Mouse (Mus musculus) CH12.LX (cell line): ENCODE measurements around the gene Cds2. TPM values are rescaled to one million over a fixed set of nuclear protein-coding genes. Genes with fewer than 3 reads are reported as not detected.

ENCODE experiments used
- DNase-seq: peaks from one replicate; pipeline ENCODE4 v3.0.0-alpha.2; 2013; ENCODE audit errors: extremely low read depth
- H3K27ac ChIP-seq: 2 replicates; pipeline ENCODE4 v1.5.1; 2012; ENCODE audit warnings: low read depth, mild to moderate bottlenecking, control low read depth, moderate library complexity; ENCODE audit not compliant: insufficient read depth
- H3K27me3 ChIP-seq: replicated peaks from 2 replicates; pipeline ENCODE3; 2012; ENCODE audit warnings: inconsistent platforms
- H3K36me3 ChIP-seq, 2 experiments: replicated peaks in 1 of 2; 2 replicates each; pipeline versions ENCODE3 to v1.6.1; 2012; ENCODE audit warnings: inconsistent platforms in 1 of 2, low read length in 1 of 2, mild to moderate bottlenecking in 1 of 2, mixed read lengths in 1 of 2, moderate library complexity in 1 of 2; ENCODE audit not compliant: control insufficient read depth in 1 of 2, insufficient read depth in 1 of 2
- H3K4me1 ChIP-seq, 2 experiments: 2 replicates each; pipeline ENCODE4 v1.6.1; 2012; ENCODE audit warnings: inconsistent platforms in 1 of 2, moderate library complexity in 1 of 2; ENCODE audit not compliant: insufficient read depth in 2 of 2, control insufficient read depth in 1 of 2
- H3K4me2 ChIP-seq: 2 replicates; pipeline ENCODE4 v1.6.1; 2012; ENCODE audit warnings: low read depth, mild to moderate bottlenecking, control low read depth; ENCODE audit not compliant: poor library complexity, insufficient read depth, severe bottlenecking
- H3K4me3 ChIP-seq, 3 experiments: fragments of 150-350 bp in 1 of 3; sonication (generic) in 1 of 3; replicated peaks in 1 of 3; 2 replicates each; pipeline versions ENCODE3 to v1.5.1; 2011 to 2012; ENCODE audit warnings: low read depth in 2 of 3, low read length in 2 of 3, mild to moderate bottlenecking in 2 of 3, moderate library complexity in 2 of 3, control low read depth in 1 of 3, improper control_type of control experiment in 1 of 3, inconsistent platforms in 1 of 3, mixed read lengths in 1 of 3; ENCODE audit not compliant: poor library complexity in 1 of 3
- H3K79me2 ChIP-seq: replicated peaks from 2 replicates; pipeline ENCODE4 v1.6.1; 2012; ENCODE audit warnings: mild to moderate bottlenecking, moderate library complexity; ENCODE audit not compliant: control insufficient read depth, poor library complexity, insufficient read depth, severe bottlenecking; ENCODE audit errors: extremely low read depth
- H3K9ac ChIP-seq: 2 replicates; pipeline ENCODE4 v1.6.1; 2012; ENCODE audit warnings: low read depth, mild to moderate bottlenecking, control low read depth, moderate library complexity; ENCODE audit not compliant: insufficient read depth
- H3K9me3 ChIP-seq: replicated peaks from 2 replicates; pipeline ENCODE3; 2012; ENCODE audit warnings: low read length, inconsistent platforms, mixed read lengths
- BHLHE40 ChIP-seq: IDR thresholded peaks from 2 replicates; pipeline ENCODE4 v1.6.1; 2011; ENCODE audit warnings: mild to moderate bottlenecking, low read depth, low read length, improper control_type of control experiment
- CHD1 ChIP-seq: IDR thresholded peaks from 2 replicates; pipeline ENCODE4 v1.6.1; 2012; ENCODE audit warnings: low read depth, low read length, improper control_type of control experiment, inconsistent platforms
- CHD2 ChIP-seq: IDR thresholded peaks from 2 replicates; pipeline ENCODE4 v1.6.1; 2011; ENCODE audit warnings: low read length, improper control_type of control experiment
- CTCF ChIP-seq, 2 experiments: IDR thresholded peaks in 1 of 2; conservative IDR thresholded peaks in 1 of 2; 2 replicates each; pipeline ENCODE4 v1.5.1; 2011 to 2012; ENCODE audit warnings: low read depth in 2 of 2, low read length in 2 of 2, improper control_type of control experiment in 1 of 2, inconsistent platforms in 1 of 2, mild to moderate bottlenecking in 1 of 2, moderate library complexity in 1 of 2
- E2F4 ChIP-seq: IDR thresholded peaks from 2 replicates; pipeline ENCODE4 v1.6.1; 2011; ENCODE audit warnings: low read depth, low read length, improper control_type of control experiment; ENCODE audit not compliant: insufficient replicate concordance
- ELF1 ChIP-seq: IDR thresholded peaks from 2 replicates; pipeline ENCODE4 v1.6.1; 2014; ENCODE audit warnings: low read depth, mild to moderate bottlenecking, inconsistent platforms, low read length, improper control_type of control experiment
- EP300 ChIP-seq: IDR thresholded peaks from 2 replicates; pipeline ENCODE4 v1.6.1; 2011; ENCODE audit warnings: low read length, improper control_type of control experiment
- ETS1 ChIP-seq: conservative IDR thresholded peaks from 2 replicates; pipeline ENCODE4 v1.6.1; 2012; ENCODE audit warnings: low read depth, mild to moderate bottlenecking, inconsistent platforms, low read length, improper control_type of control experiment, moderate library complexity
- GABPA ChIP-seq: IDR thresholded peaks from 2 replicates; pipeline ENCODE4 v1.6.1; 2012; ENCODE audit warnings: low read depth, low read length, improper control_type of control experiment, inconsistent platforms; ENCODE audit not compliant: insufficient replicate concordance
- HCFC1 ChIP-seq: IDR thresholded peaks from 2 replicates; pipeline ENCODE4 v1.6.1; 2012; ENCODE audit warnings: low read depth, mild to moderate bottlenecking, inconsistent platforms, low read length, improper control_type of control experiment
- IRF4 ChIP-seq: IDR thresholded peaks from 2 replicates; pipeline ENCODE4 v1.6.1; 2014; ENCODE audit warnings: low read depth, mild to moderate bottlenecking, inconsistent platforms, low read length, improper control_type of control experiment
- JUN ChIP-seq: IDR thresholded peaks from 2 replicates; pipeline ENCODE4 v1.6.1; 2011; ENCODE audit warnings: low read depth, mild to moderate bottlenecking, low read length, improper control_type of control experiment, moderate library complexity; ENCODE audit not compliant: insufficient read depth
- JUND ChIP-seq: conservative IDR thresholded peaks from 2 replicates; pipeline ENCODE4 v1.6.1; 2011; ENCODE audit warnings: low read depth, low read length, improper control_type of control experiment
- KAT2A ChIP-seq: IDR thresholded peaks from 2 replicates; pipeline ENCODE4 v1.6.1; 2012; ENCODE audit warnings: low read length, improper control_type of control experiment, inconsistent platforms; ENCODE audit not compliant: insufficient replicate concordance
- MAFK ChIP-seq: IDR thresholded peaks from 2 replicates; pipeline ENCODE4 v1.6.1; 2011; ENCODE audit warnings: low read length, improper control_type of control experiment; ENCODE audit not compliant: insufficient replicate concordance
- MAZ ChIP-seq: IDR thresholded peaks from 2 replicates; pipeline ENCODE4 v1.6.1; 2012; ENCODE audit warnings: low read depth, mild to moderate bottlenecking, inconsistent platforms, low read length, improper control_type of control experiment, moderate library complexity
- MEF2A ChIP-seq: IDR thresholded peaks from 2 replicates; pipeline ENCODE4 v1.6.1; 2014; ENCODE audit warnings: low read depth, mild to moderate bottlenecking, inconsistent platforms, low read length, improper control_type of control experiment, borderline replicate concordance
- MXI1 ChIP-seq: IDR thresholded peaks from 2 replicates; pipeline ENCODE4 v1.6.1; 2011; ENCODE audit warnings: mild to moderate bottlenecking, low read depth, low read length, improper control_type of control experiment
- MYC ChIP-seq: IDR thresholded peaks from 2 replicates; pipeline ENCODE4 v1.6.1; 2011; ENCODE audit warnings: low read depth, mild to moderate bottlenecking, improper control_type of control experiment, low read length
- NELFE ChIP-seq: IDR thresholded peaks from 2 replicates; pipeline ENCODE4 v1.6.1; 2011; ENCODE audit warnings: low read depth, low read length, improper control_type of control experiment
- NRF1 ChIP-seq: IDR thresholded peaks from 2 replicates; pipeline ENCODE4 v1.6.1; 2014; ENCODE audit warnings: low read depth, mild to moderate bottlenecking, inconsistent platforms, low read length, improper control_type of control experiment, moderate library complexity
- PAX5 ChIP-seq: IDR thresholded peaks from 2 replicates; pipeline ENCODE4 v1.6.1; 2012; ENCODE audit warnings: low read length, inconsistent platforms, mixed read lengths
- POLR2A ChIP-seq: IDR thresholded peaks from 2 replicates; pipeline ENCODE4 v1.6.1; 2011; ENCODE audit warnings: low read depth, mild to moderate bottlenecking, improper control_type of control experiment, low read length
- POLR2AphosphoS2 ChIP-seq: IDR thresholded peaks from 2 replicates; pipeline ENCODE4 v1.6.1; 2011; ENCODE audit warnings: low read depth, low read length, improper control_type of control experiment
- RAD21 ChIP-seq: IDR thresholded peaks from 2 replicates; pipeline ENCODE4 v1.6.1; 2011; ENCODE audit warnings: low read depth, mild to moderate bottlenecking, low read length, improper control_type of control experiment, moderate library complexity
- RCOR1 ChIP-seq: conservative IDR thresholded peaks from 2 replicates; pipeline ENCODE4 v1.6.1; 2012; ENCODE audit warnings: low read depth, mild to moderate bottlenecking, inconsistent platforms, low read length, improper control_type of control experiment
- SIN3A ChIP-seq: IDR thresholded peaks from 2 replicates; pipeline ENCODE4 v1.6.1; 2012; ENCODE audit warnings: low read length, improper control_type of control experiment, inconsistent platforms
- SMC3 ChIP-seq: IDR thresholded peaks from 2 replicates; pipeline ENCODE4 v1.6.1; 2011; ENCODE audit warnings: low read depth, low read length, improper control_type of control experiment
- TBP ChIP-seq: conservative IDR thresholded peaks from 2 replicates; pipeline ENCODE4 v1.6.1; 2011; ENCODE audit warnings: low read depth, low read length, improper control_type of control experiment
- TCF12 ChIP-seq: IDR thresholded peaks from 2 replicates; pipeline ENCODE4 v1.6.1; 2014; ENCODE audit warnings: low read depth, mild to moderate bottlenecking, inconsistent platforms, low read length, improper control_type of control experiment
- UBTF ChIP-seq: IDR thresholded peaks from 2 replicates; pipeline ENCODE4 v1.6.1; 2012; ENCODE audit warnings: low read depth, mild to moderate bottlenecking, inconsistent platforms, low read length, improper control_type of control experiment, moderate library complexity
- USF1 ChIP-seq: IDR thresholded peaks from 2 replicates; pipeline ENCODE4 v1.6.1; 2014; ENCODE audit warnings: low read depth, mild to moderate bottlenecking, inconsistent platforms, low read length, improper control_type of control experiment
- USF2 ChIP-seq: conservative IDR thresholded peaks from 2 replicates; pipeline ENCODE4 v1.6.1; 2011; ENCODE audit warnings: low read depth, low read length, improper control_type of control experiment
- ZC3H11A ChIP-seq: IDR thresholded peaks from 2 replicates; pipeline ENCODE4 v1.6.1; 2012; ENCODE audit warnings: low read depth, mild to moderate bottlenecking, inconsistent platforms, low read length, improper control_type of control experiment
- ZKSCAN1 ChIP-seq: IDR thresholded peaks from 2 replicates; pipeline ENCODE4 v1.6.1; 2012; ENCODE audit warnings: low read depth, inconsistent platforms, low read length, improper control_type of control experiment, borderline replicate concordance
- ZMIZ1 ChIP-seq: IDR thresholded peaks from 2 replicates; pipeline ENCODE4 v1.6.1; 2012; ENCODE audit warnings: low read depth, mild to moderate bottlenecking, inconsistent platforms, low read length, improper control_type of control experiment
- ZNF384 ChIP-seq: IDR thresholded peaks from 2 replicates; pipeline ENCODE4 v1.6.1; 2012; ENCODE audit warnings: low read depth, low read length, improper control_type of control experiment, inconsistent platforms
- dilution Hi-C: fragments of 300-500 bp; cut with MboI; formaldehyde crosslinking; loops from 2 replicates; pipeline ENCODE4 v1.14.3; 2020; ENCODE audit warnings: low sequenced_read_pairs; ENCODE audit not compliant: extremely low pct_unique_long_range_greater_than_20kb, extremely low pct_ligation_motif_present
- in situ Hi-C: fragments of 300-500 bp; cut with MboI; formaldehyde crosslinking; loops from 3 replicates; pipeline ENCODE4 v1.14.3; 2019; ENCODE audit warnings: low sequenced_read_pairs, low pct_ligation_motif_present, low pct_unique_long_range_greater_than_20kb, mixed read lengths
- polyA plus RNA-seq: library from polyadenylated mRNA; unstranded; fragments of >175 nt; gene quantifications from 2 replicates; pipeline ENCODE4 v1.2.1, GENCODE M21; 2012; ENCODE audit warnings: low read depth; ENCODE audit not compliant: insufficient read length
- total RNA-seq, 2 experiments: library from RNA; depleted of rRNA; stranded (reverse); fragments of 300-350 nt in 1 of 2; fragments of >200 nt in 1 of 2; gene quantifications; 2 replicates each; pipeline ENCODE4 v1.2.3; 2012 to 2014

The Cds2 gene
- total and polyA plus RNA-seq, 3 experiments = 20.3 to 38.9 (median 21.2) TPM

- H3K9me3 ChIP-seq = no peaks in the 10 kb centered on the region
- dilution Hi-C loops (no loop called here), in situ Hi-C loops (loop anchor here (10.0 kb wide), 2 partner anchors 113 to 263 kb away; no protein-coding TSS in a partner anchor)
- peaks cover 38 to 63% of the 10 kb centered on the region in 2 experiments for H3K36me3 ChIP-seq
- peak within 1 kb of the TSS; percentile 91 for H3K4me2 ChIP-seq
- peak within 1 kb of the TSS; percentile 41 for H3K27ac ChIP-seq
- DNase-seq = peak; percentile 97
- no peaks in the 10 kb centered on the region for H3K27me3 ChIP-seq
- H3K9ac ChIP-seq = peak within 1 kb of the TSS; percentile 91
- peak within 1 kb of the TSS; percentile 65 to 75 (median 73) for H3K4me3 ChIP-seq
- H3K79me2 ChIP-seq = peaks cover 46% of the 10 kb centered on the region
- peaks cover 12 to 58% of the 10 kb centered on the region in 2 experiments for H3K4me1 ChIP-seq
- TF ChIP-seq MYC (peak; percentile 99), MAFK (no peak), RAD21 (no peak; the same call in 1 of the 2 replicates), JUND (0 out of 2 replicates have a peak, but pooled peaks have one; percentile 38), E2F4 (0 out of 2 replicates have a peak, but pooled peaks have one; percentile 44), SMC3 (peak; percentile 15; the same call in 1 of the 2 replicates), NELFE (peak; percentile 92), POLR2A (peak; percentile 90), NRF1 (peak; percentile 52; the same call in 1 of the 2 replicates), EP300 (no peak), ZC3H11A (no peak), CHD1 (no peak), CTCF (conservative IDR thresholded peaks at IDR 0.05 in 1 of 2, IDR thresholded peaks at IDR 0.05 in 1 of 2; ENCODE audit: low read depth in 2 of 2, low read length in 2 of 2) (peak in 1 of 2 experiments; percentile 35; a peak in 2 of 4 replicates), IRF4 (peak; percentile 55), USF1 (no peak), ZKSCAN1 (no peak), MEF2A (peak; percentile 71), ELF1 (peak; percentile 96), MXI1 (peak; percentile 98), SIN3A (peak; percentile 94), PAX5 (no peak), ZNF384 (no peak), GABPA (peak; percentile 23; the same call in 1 of the 2 replicates), CHD2 (no peak; the same call in 1 of the 2 replicates), HCFC1 (peak; percentile 88), BHLHE40 (no peak; the same call in 1 of the 2 replicates), UBTF (no peak), USF2 (no peak), TBP (0 out of 2 replicates have a peak, but pooled peaks have one; percentile 65), JUN (peak; percentile 41; the same call in 1 of the 2 replicates), RCOR1 (no peak; the same call in 1 of the 2 replicates), ETS1 (no peak; the same call in 1 of the 2 replicates), KAT2A (peak; percentile 87), POLR2AphosphoS2 (peak; percentile 94), TCF12 (peak; percentile 80), MAZ (0 out of 2 replicates have a peak, but pooled peaks have one; percentile 47), ZMIZ1 (peak; percentile 95; the same call in 1 of the 2 replicates)
Observed at GRCm38 (mm10) chr2:132247539-132248313, 15.2 kb upstream of the Cds2 start, which contains the start of gene Tmem230. Gene Tmem230, minus strand, starts transcription at chr2:132247807.
